Mouse (Mus musculus): ENCODE results near the gene Mab21l3. TPM values are rescaled to one million over a fixed set of nuclear protein-coding genes. Genes with fewer than 3 reads are reported as not detected.

Gene Mab21l3
- total RNA-seq, 2 experiments from 2014 or later = 0.14 TPM; not detected in 1

- DNase-seq (ENCODE audit: extremely low spot score in 1 of 2, low spot score in 1 of 2) = no peak
Measured at GRCm38 (mm10) chr3:101804331-101804730, 44.4 kb downstream of the Mab21l3 start.

- DNase-seq (ENCODE audit: extremely low spot score in 1 of 2, low spot score in 1 of 2) = no peak
Measured at GRCm38 (mm10) chr3:101803764-101804163, 45.0 kb downstream of the Mab21l3 start.

- no peak for DNase-seq (ENCODE audit: extremely low spot score in 1 of 2, low spot score in 1 of 2)
Measured at GRCm38 (mm10) chr3:101802746-101803145, 46.0 kb downstream of the Mab21l3 start.

GRCm38 (mm10) chr3:101800596-101801018 is 48.2 kb downstream of the Mab21l3 start:
- DNase-seq (ENCODE audit: extremely low spot score in 1 of 2, low spot score in 1 of 2) = no peak

- no peak for DNase-seq (ENCODE audit: extremely low spot score in 1 of 2, low spot score in 1 of 2)
Measured at GRCm38 (mm10) chr3:101799852-101800595, 48.7 kb downstream of the Mab21l3 start.

GRCm38 (mm10) chr3:101797830-101798709 is 50.7 kb downstream of the Mab21l3 start:
- no peak for DNase-seq (ENCODE audit: extremely low spot score in 1 of 2, low spot score in 1 of 2)

GRCm38 (mm10) chr3:101796212-101796611 is 52.5 kb downstream of the Mab21l3 start:
- no peak for DNase-seq (ENCODE audit: extremely low spot score in 1 of 2, low spot score in 1 of 2)

GRCm38 (mm10) chr3:101795387-101796039 is 53.2 kb downstream of the Mab21l3 start:
- no peak for DNase-seq (ENCODE audit: extremely low spot score in 1 of 2, low spot score in 1 of 2)

GRCm38 (mm10) chr3:101794666-101795065 is 54.1 kb downstream of the Mab21l3 start:
- no peak for DNase-seq (ENCODE audit: extremely low spot score in 1 of 2, low spot score in 1 of 2)

GRCm38 (mm10) chr3:101794026-101794425 is 54.7 kb downstream of the Mab21l3 start:
- no peak for DNase-seq (ENCODE audit: extremely low spot score in 1 of 2, low spot score in 1 of 2)

- DNase-seq (ENCODE audit: extremely low spot score in 1 of 2, low spot score in 1 of 2) = no peak
Measured at GRCm38 (mm10) chr3:101792191-101792590, 56.6 kb downstream of the Mab21l3 start.

GRCm38 (mm10) chr3:101784768-101785424 is 63.9 kb downstream of the Mab21l3 start:
- DNase-seq (ENCODE audit: extremely low spot score in 1 of 2, low spot score in 1 of 2) = no peak

- no peak for DNase-seq (ENCODE audit: extremely low spot score in 1 of 2, low spot score in 1 of 2)
Measured at GRCm38 (mm10) chr3:101783793-101784192, 65.0 kb downstream of the Mab21l3 start.

GRCm38 (mm10) chr3:101780874-101781483 is 67.8 kb downstream of the Mab21l3 start:
- DNase-seq (ENCODE audit: extremely low spot score in 1 of 2, low spot score in 1 of 2) = no peak

- DNase-seq (ENCODE audit: extremely low spot score in 1 of 2, low spot score in 1 of 2) = no peak
Measured at GRCm38 (mm10) chr3:101778896-101779665, 69.7 kb downstream of the Mab21l3 start.

- DNase-seq (ENCODE audit: extremely low spot score in 1 of 2, low spot score in 1 of 2) = no peak
Measured at GRCm38 (mm10) chr3:101775732-101776131, 73.0 kb downstream of the Mab21l3 start.

GRCm38 (mm10) chr3:101770540-101770939 is 78.2 kb downstream of the Mab21l3 start:
- DNase-seq (ENCODE audit: extremely low spot score in 1 of 2, low spot score in 1 of 2) = no peak

GRCm38 (mm10) chr3:101763566-101763965 is 85.2 kb downstream of the Mab21l3 start:
- no peak for DNase-seq (ENCODE audit: extremely low spot score in 1 of 2, low spot score in 1 of 2)

Data from layer of hippocampus, postnatal 25 days (tissue).